Mouse (Mus musculus) heart, adult 2 months (tissue): ENCODE results near the gene Ncapd2.

Experiments used
- CTCF ChIP-seq: fragments of 200-600 bp; IDR thresholded peaks from 2 replicates; pipeline ENCODE4 v1.8.1; 2022; ENCODE audit warnings: antibody characterized with exemption, mild to moderate bottlenecking, moderate library complexity
- POLR2A ChIP-seq: fragments of 200-500 bp; IDR thresholded peaks from 2 replicates; pipeline ENCODE4 v1.6.1; 2011; ENCODE audit warnings: mild to moderate bottlenecking, low read depth, low read length, control low read depth; ENCODE audit not compliant: insufficient read depth

DNA sequence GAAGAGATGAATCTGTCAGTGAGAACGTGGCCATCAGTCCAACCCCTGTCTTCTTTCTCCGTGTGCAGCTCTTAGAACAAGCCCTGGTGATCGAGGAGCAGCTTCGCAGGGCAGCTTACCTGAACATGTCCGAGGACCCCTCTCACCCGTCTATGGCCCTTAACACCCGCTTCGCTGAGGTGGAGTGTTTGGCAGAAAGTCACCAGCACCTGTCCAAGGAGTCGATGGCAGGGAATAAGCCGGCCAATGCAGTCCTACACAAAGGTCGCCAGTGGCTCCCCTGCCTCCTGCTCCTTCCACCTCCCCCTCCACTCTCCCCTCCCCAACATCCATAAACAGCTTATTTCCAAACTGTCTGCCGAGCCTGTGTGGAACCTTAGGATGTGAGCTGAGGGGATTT lies 62.8 kb downstream of the Ncapd2 start:
- TF ChIP-seq POLR2A (no peak), CTCF (no peak)
